Mouse (Mus musculus): ENCODE measurements around the gene Plpp7. TPM values are rescaled to one million over a fixed set of nuclear protein-coding genes. Genes with fewer than 3 reads are reported as not detected.

Plpp7 gene
- total RNA-seq, 2 experiments from 2014 or later: not detected

GRCm38 (mm10) chr2:32131866-32132566 lies 36.7 kb downstream of the Plpp7 start:
- no peak for ATAC-seq (replicated peaks; ENCODE audit: low FRiP score, poor library complexity, severe bottlenecking)

GRCm38 (mm10) chr2:32132567-32132992 lies 37.3 kb downstream of the Plpp7 start:
- ATAC-seq (replicated peaks; ENCODE audit: low FRiP score, poor library complexity, severe bottlenecking): peak; percentile 44

GRCm38 (mm10) chr2:32134039-32134438 lies 38.7 kb downstream of the Plpp7 start:
- peak; percentile 32 for ATAC-seq (replicated peaks; ENCODE audit: low FRiP score, poor library complexity, severe bottlenecking)

- peak; percentile 94 for ATAC-seq (replicated peaks; ENCODE audit: low FRiP score, poor library complexity, severe bottlenecking)
Measured at GRCm38 (mm10) chr2:32137667-32138266, 42.4 kb downstream of the Plpp7 start.

GRCm38 (mm10) chr2:32139377-32139776 lies 44.0 kb downstream of the Plpp7 start:
- no peak for ATAC-seq (replicated peaks; ENCODE audit: low FRiP score, poor library complexity, severe bottlenecking)

- ATAC-seq (replicated peaks; ENCODE audit: low FRiP score, poor library complexity, severe bottlenecking): no peak
Measured at GRCm38 (mm10) chr2:32140498-32140934, 45.2 kb downstream of the Plpp7 start.

- ATAC-seq (replicated peaks; ENCODE audit: low FRiP score, poor library complexity, severe bottlenecking): no peak
Measured at GRCm38 (mm10) chr2:32141602-32142001, 46.3 kb downstream of the Plpp7 start.

- ATAC-seq (replicated peaks; ENCODE audit: low FRiP score, poor library complexity, severe bottlenecking): no peak
Measured at GRCm38 (mm10) chr2:32142368-32142767, 47.0 kb downstream of the Plpp7 start.

GRCm38 (mm10) chr2:32144633-32145032 lies 49.3 kb downstream of the Plpp7 start:
- ATAC-seq (replicated peaks; ENCODE audit: low FRiP score, poor library complexity, severe bottlenecking): peak; percentile 86

- ATAC-seq (replicated peaks; ENCODE audit: low FRiP score, poor library complexity, severe bottlenecking): no peak
Measured at GRCm38 (mm10) chr2:32146617-32147162, 51.4 kb downstream of the Plpp7 start.

- ATAC-seq (replicated peaks; ENCODE audit: low FRiP score, poor library complexity, severe bottlenecking): no peak
Measured at GRCm38 (mm10) chr2:32150135-32150534, 54.8 kb downstream of the Plpp7 start.

GRCm38 (mm10) chr2:32150562-32150923 lies 55.2 kb downstream of the Plpp7 start:
- ATAC-seq (replicated peaks; ENCODE audit: low FRiP score, poor library complexity, severe bottlenecking): no peak

- ATAC-seq (replicated peaks; ENCODE audit: low FRiP score, poor library complexity, severe bottlenecking): peak; percentile 70
Measured at GRCm38 (mm10) chr2:32150924-32151659, 55.8 kb downstream of the Plpp7 start, which contains the start of gene Prrc2b. TSS of gene Prrc2b (plus strand) at chr2:32151082.

- peak; percentile 69 for ATAC-seq (replicated peaks; ENCODE audit: low FRiP score, poor library complexity, severe bottlenecking)
Measured at GRCm38 (mm10) chr2:32151660-32152366, 56.5 kb downstream of the Plpp7 start.

- peak; percentile 11 for ATAC-seq (replicated peaks; ENCODE audit: low FRiP score, poor library complexity, severe bottlenecking)
Measured at GRCm38 (mm10) chr2:32152367-32153034, 57.2 kb downstream of the Plpp7 start.

GRCm38 (mm10) chr2:32153041-32153790 lies 57.9 kb downstream of the Plpp7 start:
- peak; percentile 36; the same call in 1 of the 2 replicates for ATAC-seq (replicated peaks; ENCODE audit: low FRiP score, poor library complexity, severe bottlenecking)

- ATAC-seq (replicated peaks; ENCODE audit: low FRiP score, poor library complexity, severe bottlenecking): no peak
Measured at GRCm38 (mm10) chr2:32153791-32154119, 58.4 kb downstream of the Plpp7 start.

- no peak for ATAC-seq (replicated peaks; ENCODE audit: low FRiP score, poor library complexity, severe bottlenecking)
Measured at GRCm38 (mm10) chr2:32154334-32154997, 59.1 kb downstream of the Plpp7 start.

Measured in erythroid progenitor cell, adult 5-6 weeks (primary cell).